Mouse (Mus musculus) left cerebral cortex, adult 8-10 months (tissue): ENCODE results near the gene B3gnt3. TPM values are rescaled to one million over a fixed set of nuclear protein-coding genes. Genes with fewer than 3 reads are reported as not detected.

Experiments used
- DNase-seq, 2 experiments: peaks; one replicate each; pipeline ENCODE4 v3.0.0; 2022; ENCODE audit warnings: low spot score in 2 of 2
- total RNA-seq, 4 experiments: library from RNA; stranded (reverse); gene quantifications; 2 replicates each; pipeline ENCODE4 v1.2.4; 2022

The B3gnt3 gene
- total RNA-seq, 4 experiments from 2014 or later = 0.41 to 0.88 (median 0.70) TPM

GRCm38 (mm10) chr8:71679116-71679515 lies 22.5 kb downstream of the B3gnt3 start:
- no peak for DNase-seq

DNA sequence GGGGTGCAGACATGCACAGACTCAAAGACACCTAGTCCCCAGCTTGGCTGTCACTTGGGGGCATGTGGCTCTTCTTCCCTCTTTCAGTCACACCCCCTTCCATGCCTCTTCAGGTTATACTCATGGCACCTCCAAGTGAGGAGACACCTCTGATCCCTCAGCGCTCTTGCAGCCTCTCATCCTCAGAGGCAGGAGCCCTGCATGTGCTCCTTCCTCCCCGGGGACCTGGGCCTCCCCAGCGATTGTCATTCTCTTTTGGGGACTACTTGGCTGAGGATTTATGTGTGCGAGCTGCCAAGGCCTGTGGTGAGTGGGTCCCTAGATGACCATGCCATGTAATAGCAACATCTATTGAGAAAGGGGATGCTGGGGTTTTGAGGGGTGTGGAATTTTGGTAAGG lies 23.4 kb downstream of the B3gnt3 start:
- DNase-seq = no peak

GRCm38 (mm10) chr8:71677555-71677954 lies 24.0 kb downstream of the B3gnt3 start:
- no peak for DNase-seq

DNA sequence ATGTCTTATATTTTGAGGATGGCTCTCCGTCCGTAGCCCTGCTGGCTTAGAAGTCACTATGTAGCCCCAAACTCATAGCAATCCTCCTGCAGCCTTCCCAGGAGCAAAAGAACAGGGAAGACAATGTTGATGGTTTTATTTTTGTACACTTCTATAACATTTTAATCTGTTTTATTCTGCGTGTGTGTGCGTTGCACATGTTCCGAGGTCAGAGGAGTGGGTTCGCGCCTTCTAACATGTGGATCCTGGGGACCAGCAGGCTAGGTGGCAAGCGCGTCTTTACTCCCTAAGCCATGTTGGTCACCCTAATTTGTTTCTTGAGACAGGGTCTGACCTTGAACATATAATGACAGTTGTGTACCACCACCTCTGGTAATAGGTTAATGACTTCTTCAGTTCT lies 24.8 kb downstream of the B3gnt3 start:
- DNase-seq = no peak

DNA sequence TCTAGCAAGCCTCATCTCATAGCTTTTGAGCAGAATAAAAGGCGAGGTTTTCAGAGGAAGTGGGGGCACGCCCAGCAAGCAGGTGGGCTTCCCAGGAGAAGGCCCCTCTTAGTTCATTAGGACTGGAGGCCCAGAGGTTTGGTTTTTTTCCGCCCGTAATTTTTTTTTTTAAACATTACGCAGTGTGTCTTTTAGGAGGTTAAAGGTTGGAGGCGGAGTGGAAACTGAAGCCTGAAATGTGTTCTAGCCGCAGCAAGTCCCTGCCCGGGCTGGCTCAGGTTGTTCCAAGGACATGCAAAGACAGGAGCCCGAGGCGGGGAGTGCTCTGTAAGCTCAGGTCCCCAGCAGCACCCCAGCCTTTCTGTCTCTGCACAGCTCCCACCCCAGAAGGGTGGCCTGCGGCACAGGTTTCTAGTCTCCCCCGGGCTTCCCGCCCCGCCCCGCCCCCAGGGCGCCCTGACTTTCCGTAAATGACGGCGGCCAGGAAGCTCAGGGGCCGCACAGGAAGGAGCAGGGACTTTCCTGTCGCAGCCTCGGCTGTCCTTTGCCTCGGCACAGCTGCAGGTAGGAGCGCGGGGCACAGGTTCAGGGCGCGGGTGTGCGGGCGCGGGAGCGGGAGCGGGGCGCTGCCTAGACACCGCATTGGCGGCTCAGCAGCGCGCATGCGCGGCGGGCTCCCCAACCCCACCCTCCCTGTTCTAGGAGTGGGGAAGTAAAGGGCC lies 25.4 kb downstream of the B3gnt3 start, which contains the start of gene Jak3:
Jak3 (plus strand) TSS at position 277 of the 722 bp plus-strand sequence.
- peak in 1 of 2 experiments; percentile 47 for DNase-seq

DNA sequence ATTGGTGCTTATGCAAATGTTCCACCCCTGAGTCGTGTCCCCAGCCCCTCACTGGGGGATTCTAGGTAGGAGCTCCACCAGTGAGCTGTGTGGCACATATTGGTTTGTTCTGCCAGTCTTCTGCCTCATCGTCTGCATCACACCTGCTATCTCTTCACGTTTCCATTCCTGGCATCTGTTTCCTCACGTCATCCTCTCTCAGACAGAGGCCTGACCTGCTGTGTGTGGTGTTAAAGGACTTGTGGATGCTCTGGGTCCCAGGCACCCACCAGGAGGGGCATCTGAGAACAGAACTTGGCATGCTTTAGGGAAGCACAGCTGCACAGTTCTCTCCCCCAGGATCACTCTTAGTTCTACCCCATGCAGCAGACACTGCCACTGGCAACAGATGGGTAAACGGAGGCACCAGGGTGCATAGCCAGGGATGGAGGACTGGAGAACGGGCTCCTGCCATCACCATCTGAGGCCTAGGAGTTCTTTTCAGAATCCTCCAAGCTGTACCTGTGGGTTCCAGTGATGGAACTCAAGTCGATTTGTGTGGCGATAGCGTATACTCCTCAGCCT lies 26.1 kb downstream of the B3gnt3 start:
- no peak for DNase-seq

GRCm38 (mm10) chr8:71674071-71674470 lies 27.5 kb downstream of the B3gnt3 start:
- no peak for DNase-seq

DNA sequence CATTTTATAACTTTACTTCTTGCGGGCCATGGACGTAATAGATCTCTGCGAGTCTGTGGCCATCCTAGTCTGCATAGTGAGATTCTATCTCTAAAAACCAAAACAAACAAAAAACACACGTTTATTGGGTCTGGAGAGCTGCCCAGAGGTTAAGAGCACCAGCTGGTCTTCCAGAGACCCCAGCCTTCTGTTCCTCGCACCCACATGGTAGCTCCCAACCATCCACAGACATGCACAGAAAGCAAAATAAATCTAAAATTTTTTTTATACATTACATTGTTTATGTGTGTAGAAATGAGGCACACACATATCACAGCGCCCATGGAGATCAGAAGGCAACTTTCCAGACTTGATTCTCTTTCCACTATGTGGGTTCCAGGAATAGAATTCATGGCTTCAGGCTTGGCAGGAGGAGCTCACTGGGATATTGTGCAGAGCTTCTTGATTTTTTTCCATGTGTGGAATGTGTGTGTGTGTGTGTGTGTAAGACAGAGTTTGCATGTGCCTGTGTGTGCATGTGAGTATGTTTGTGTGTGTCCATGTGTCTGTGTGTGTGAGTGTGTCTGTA lies 29.3 kb downstream of the B3gnt3 start:
- DNase-seq = no peak

GRCm38 (mm10) chr8:71671549-71671965 lies 30.0 kb downstream of the B3gnt3 start, which contains the start of gene Unc13a:
Gene Unc13a, minus strand, starts transcription at chr8:71671757.
- DNase-seq = peak; percentile 72 to 90

GRCm38 (mm10) chr8:71670621-71671548 lies 30.7 kb downstream of the B3gnt3 start:
- DNase-seq = peak; percentile 71 to 73

DNA sequence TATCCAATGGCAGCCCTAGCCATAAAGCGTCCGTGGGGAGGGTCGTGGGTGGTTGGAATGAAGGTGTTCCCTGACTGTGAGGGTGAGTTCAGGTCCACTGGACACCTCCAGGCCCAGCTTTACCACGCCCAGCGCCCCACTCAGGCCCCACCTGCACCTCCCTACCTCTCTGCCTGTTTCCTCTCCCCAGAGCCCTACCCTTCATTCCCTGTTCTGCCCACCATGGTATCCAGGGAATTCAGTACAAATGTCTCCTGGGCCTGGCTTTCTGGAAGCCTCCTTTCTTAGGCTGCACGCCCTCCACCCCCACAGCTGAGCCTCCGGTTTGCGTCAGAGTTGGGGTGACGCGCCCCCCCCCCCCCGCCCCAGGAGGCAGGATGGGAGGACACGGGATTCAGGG lies 31.4 kb downstream of the B3gnt3 start:
- no peak for DNase-seq

DNA sequence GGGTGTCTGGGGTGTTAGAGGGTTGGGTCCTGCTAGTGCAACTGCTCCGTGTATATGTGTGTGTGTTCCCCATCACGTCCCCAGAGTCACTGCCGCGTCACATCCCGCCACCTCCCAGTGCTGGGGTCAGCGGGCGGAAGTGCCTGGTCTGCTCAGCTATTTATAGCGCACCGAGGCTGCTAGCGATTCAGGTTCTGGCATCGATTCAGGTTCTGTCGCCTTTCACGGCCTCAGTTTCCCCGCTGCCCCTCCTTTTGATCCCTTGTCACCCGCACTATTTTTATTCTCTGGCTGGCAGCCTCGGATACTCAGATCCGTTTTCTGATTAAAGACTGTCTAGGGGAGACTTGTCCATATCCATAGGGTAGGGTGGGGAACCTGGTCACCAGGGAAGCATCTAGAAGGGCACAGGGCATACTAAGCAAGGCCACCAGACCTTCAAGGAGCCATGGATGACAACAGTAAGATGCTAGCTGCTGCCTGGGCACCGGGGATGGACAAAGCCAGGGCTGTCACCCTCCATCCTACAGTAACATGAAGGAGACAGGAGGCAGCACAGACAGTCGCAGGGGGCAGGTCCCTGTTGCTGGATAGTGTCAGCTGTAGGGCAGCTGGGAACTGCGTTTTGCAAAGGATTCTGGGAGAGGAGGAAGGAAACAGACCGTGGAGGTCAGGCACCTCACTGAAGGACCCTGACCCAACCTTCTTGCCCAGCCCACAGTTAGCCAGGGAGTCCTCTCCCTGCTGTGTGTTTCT lies 33.2 kb downstream of the B3gnt3 start:
- DNase-seq = no peak

GRCm38 (mm10) chr8:71667256-71667655 lies 34.3 kb downstream of the B3gnt3 start:
- DNase-seq = no peak

GRCm38 (mm10) chr8:71666855-71667254 lies 34.7 kb downstream of the B3gnt3 start:
- DNase-seq = no peak

- no peak for DNase-seq
These were observed 36.1 kb downstream of the B3gnt3 start for GRCm38 (mm10) chr8:71665331-71666130.

DNA sequence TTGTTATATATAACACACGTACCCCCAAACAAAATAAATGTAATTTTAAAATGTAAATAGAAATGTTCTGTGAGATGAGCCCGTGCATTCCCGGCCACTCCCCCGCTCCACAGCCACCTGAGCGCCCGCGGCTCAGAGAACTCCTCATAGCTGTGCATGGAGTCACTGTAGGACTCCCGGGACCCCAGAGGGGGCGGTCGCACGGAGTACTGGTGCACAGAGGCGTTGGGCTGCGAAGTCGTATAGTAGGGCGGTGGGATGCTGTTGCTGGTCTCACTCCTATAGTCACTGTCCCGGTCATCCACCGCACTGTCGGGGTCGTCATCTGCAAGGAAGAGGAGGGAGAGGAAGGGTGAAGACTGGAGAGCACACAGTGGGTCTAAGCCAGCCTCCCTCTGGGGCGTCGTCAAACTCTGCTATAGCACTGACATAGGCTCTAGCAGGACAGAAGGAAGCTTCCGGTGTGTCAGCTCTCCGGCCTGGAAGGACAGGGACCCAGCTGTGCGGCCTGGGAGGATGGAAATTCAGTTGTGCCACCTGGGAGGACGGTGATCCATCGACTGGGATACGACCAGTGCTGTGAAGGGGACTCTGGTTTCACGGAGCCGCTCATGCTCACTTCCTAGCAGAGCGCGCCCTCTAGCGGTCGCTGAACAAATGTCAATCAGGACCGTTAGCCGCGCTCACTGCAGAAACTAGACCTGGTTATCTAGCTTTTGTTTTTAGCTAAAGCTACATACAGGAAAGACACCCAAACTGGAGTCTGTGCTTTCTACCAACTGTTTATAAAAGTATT lies 41.1 kb downstream of the B3gnt3 start:
- peak in 1 of 2 experiments; percentile 74 for DNase-seq

- no peak for DNase-seq
These were observed 41.8 kb downstream of the B3gnt3 start for GRCm38 (mm10) chr8:71659751-71660150.

- DNase-seq = no peak
These were observed 43.0 kb downstream of the B3gnt3 start for GRCm38 (mm10) chr8:71658515-71659049.

GRCm38 (mm10) chr8:71657816-71658215 lies 43.8 kb downstream of the B3gnt3 start:
- no peak for DNase-seq
